Mouse (Mus musculus) lung, postnatal 0 days (tissue): Measurements from ENCODE around the gene Tor3a.

Experiments
- CTCF ChIP-seq: IDR thresholded peaks from 2 replicates; pipeline ENCODE4 v1.5.1; 2016; ENCODE audit warnings: antibody characterized with exemption, mild to moderate bottlenecking
- EP300 ChIP-seq: IDR thresholded peaks from 2 replicates; pipeline ENCODE4 v1.6.1; 2016; ENCODE audit warnings: antibody characterized with exemption, mild to moderate bottlenecking, control low read depth

DNA sequence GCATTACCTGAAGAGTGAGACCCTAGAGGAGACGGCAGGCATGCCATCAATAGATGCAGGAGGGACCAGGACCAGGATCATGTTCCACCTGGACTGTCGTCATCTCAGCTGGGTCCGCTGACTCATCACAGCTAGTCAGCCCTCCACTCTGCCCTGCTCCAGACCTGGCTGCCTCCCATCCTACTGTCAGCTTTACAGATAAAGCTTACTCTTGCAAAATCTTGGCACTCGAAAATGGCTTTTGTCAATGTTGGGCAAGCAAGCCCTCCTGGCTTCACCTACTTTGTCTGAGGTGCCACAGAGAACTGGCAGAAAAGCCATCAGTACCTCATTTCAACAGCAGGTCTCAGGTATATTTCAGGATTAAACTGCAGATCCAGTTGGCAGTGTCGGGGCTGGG lies 15.5 kb downstream of the Tor3a start:
- TF ChIP-seq CTCF = no peak
- no peak for TF ChIP-seq EP300
